Mouse (Mus musculus): ENCODE measurements around the gene Twist1.

Gene Twist1

DNA sequence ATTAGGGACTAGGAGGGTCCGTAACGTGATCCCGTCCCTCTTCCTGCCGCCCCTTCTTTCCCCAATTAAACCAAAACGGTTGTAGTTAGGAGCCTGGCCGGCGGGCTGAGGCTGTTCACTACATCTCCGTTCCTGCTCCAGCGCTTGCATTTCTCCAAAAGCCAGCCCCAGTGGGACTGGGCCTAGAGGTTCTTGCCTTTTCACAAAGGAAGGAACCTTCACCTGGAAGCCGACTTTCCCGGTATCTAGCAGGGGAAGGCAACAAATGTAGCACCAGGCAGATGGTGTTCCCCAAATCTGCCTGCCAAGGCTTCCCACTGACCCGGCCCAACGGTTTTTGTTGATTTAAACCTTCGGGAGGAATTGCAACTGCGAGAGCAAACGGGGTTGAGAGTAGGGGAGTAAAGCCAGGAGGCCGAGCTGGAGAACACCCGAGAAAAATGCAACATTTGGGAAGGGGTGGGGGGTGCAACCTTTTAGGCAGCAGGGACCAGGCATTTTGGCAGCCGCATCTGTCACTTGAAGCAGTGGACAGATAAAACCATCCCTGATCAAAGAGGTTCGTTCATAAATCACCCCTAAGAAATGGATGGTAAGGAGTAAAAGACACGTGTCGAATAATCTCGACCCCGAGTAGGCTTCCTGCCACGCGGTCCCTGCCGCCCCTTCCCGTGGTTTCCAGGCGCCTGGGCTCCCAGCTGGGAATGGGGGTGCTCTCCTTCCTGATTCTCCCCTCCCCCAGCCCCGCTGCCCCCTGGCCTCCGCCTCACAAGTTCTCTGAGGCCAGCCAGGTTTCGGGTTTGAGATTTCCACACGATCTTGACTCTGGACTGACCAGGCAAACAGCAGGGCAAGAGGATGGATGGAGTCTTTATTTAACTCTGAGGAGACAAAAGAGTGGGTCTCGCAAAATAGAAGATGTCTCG is 9.3 kb downstream of the Twist1 start:
- DNase-seq (ENCODE audit: low read depth): no peak

DNA sequence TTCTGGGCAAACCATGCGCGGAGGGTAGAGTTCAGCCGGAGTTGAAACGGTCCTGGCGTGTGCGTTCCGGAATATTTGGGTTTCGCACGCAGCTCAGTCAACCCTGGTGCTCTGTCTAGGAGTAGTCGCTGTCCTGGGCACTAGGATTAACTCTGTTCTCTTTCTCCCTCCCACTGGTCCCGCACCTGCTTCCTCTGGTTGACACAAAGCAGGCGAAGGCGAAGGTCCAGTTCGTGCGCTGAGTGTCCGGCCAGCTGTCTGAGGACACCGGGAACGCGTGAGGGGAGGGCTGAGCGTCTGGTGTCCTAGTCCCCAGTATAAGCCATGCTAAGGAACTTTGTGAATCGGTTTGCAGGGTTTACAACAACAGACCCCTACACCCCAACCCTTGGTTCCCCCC is 10.0 kb downstream of the Twist1 start:
- no peak for DNase-seq (ENCODE audit: low read depth)

DNA sequence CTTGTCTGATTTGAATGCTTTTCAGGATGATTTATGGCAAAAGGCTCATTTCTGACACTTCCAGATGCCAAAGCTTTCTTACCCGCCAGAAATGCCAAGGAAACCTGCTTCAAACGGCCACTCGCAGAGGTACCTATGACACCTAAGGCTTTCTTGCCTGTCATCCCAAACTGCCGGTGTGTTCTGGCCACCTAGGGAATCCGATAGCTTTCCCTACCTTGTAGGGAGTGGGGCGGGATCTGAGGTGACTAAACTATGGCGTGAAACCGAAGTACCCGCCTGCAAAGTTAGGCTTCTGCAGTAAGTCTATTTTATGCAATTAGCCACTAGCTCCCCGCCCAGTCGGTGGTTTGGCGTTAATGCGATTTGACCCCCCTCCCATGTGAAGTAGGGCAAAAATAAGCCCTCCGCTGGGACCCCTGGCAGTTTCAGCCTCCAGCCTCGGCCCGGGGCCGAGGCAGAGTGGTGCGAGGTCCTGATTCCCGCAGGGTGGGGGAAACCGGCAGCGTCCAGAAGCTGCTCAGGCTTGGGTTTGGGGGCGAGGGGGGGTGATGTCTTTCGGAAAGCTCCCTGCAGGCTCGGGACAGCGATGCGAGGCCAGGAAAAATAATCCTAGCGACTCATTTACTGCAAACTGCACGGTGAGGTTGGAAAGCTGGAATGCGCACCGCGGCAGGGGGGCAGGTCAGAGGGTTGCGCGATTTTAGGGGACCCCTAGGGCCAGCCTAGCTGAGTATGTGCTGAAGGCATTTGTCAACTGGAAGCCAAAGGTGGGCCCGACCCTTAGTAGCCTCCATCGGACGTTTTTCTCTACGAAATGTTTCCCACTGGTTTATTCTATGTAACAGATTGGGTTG is 10.8 kb downstream of the Twist1 start:
- no peak for DNase-seq (ENCODE audit: low read depth)

DNA sequence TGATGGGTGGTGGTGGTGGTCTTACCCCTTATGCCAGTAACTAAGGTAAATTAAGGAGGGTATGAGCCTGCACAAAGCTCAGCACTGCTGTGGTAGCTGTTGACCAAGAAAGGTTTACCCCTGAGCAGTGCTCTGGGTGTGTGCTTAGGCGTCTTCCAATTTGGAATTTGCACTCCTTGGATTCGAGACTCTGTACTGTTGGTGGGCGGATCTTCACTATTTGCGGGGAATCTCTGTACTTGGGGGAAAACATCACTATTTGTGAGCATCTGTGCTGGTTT is 11.4 kb downstream of the Twist1 start:
- no peak for DNase-seq (ENCODE audit: low read depth)

DNA sequence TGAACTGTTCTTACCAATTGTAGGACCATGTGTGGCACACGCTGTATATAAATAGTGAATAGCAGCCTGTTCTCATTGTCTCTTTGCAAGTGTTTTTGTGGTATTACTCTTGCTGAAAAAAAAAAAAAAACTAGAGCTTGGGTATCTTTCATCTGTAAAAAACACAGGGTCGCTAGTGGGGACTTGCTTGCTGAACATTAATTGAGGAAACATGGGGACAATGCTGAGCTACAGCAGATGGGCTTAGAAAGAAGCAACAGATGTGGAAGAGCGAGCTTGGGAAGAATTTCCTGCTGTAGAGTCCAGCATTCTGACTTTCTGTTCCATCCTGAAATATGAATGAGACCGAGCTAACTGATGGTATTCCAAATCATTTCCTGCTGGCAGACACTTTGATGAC is 22.7 kb downstream of the Twist1 start:
- DNase-seq (ENCODE audit: low read depth): no peak

DNA sequence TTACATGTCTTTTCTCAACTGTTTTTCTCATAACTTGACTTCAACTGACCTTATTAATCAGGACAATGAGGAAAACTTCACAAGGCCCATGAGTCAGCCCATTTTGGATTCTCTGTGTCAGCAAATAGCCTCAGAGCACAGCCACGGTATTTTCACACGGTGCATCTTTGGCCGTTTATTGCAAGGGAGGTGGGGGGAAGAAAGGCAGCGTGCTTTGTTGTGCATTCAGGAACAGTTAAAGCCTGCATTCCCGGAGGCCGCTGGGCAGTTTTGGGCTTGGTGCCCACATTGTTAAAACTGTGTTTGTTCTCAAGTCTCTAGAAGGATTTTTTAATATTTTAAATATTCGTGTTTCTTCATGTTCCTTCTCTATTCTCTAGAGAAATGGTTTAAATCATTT is 24.0 kb downstream of the Twist1 start:
- DNase-seq (ENCODE audit: low read depth): no peak

DNA sequence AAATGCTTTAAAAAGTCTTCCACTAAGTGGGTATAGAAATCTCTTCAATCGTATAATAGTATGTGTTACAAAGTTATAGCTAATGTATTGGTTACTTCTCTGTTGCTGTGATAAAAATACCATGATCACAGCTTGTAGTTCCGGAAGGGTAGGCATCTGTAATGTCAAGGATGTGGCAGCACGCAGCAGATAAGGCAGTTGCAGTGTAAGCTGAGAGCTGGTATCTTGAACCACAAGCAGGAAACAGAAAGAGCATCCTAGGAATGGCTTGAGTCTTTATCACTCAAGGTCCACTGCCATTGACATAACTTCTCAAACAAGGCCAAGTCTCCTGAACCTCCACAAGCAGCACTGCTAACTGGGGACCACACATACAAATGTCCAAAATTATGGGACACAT is 35.7 kb downstream of the Twist1 start:
- DNase-seq (ENCODE audit: low read depth): no peak
